Mouse (Mus musculus): ENCODE measurements around the gene Clec5a. TPM values are rescaled to one million over a fixed set of nuclear protein-coding genes. Genes with fewer than 3 reads are reported as not detected.
"Not testable (repeated sequence)": the region's sequence is repeated elsewhere in the genome, so short reads cannot be mapped to it uniquely, and the experiment has no call there.

The Clec5a gene
- 0.95 and 1.3 TPM in 2 replicates for polyA plus RNA-seq (2012; rRNA removed)

DNA sequence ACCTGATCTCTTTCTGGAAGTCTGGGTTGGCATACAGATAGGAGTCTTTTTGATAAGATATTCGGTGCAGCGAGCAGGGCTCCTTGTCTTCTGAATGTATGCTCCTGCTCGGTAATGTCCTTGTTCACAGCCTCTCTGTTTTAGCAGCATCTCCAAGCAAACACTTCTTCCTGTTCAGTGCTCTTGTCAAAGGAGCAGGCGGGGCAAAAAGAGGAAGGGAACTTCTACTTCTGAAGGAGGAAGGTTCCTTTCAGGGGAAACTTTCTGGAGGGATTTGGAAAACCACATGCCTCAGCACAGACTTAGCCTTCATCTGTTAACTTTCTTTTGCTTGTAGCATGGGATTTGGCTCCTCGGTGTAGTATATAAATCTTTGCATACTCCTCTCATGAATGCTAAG is at the start of gene Clec5a:
Gene Clec5a, minus strand, starts transcription at position 177 of the 400 bp plus-strand sequence.
- TF ChIP-seq CTCF (IDR thresholded peaks at IDR 0.05; ENCODE audit: borderline replicate concordance, insufficient read depth, low read depth, low read length) = no peak
- TF ChIP-seq POLR2A (IDR thresholded peaks at IDR 0.05; ENCODE audit: borderline replicate concordance, insufficient read depth, low read length) = no peak
- DNase-seq = no peak
- Histone ChIP-seq H3K4me1 (ENCODE audit: control insufficient read depth, insufficient read depth, low read length) (no peaks in the 10 kb centered on the region), H3K27me3 (ENCODE audit: control insufficient read depth, insufficient read depth, low read length) (no peaks in the 10 kb centered on the region), H3K4me3 (replicated peaks; ENCODE audit: insufficient read depth, low read depth, low read length) (no peak within 1 kb of the TSS), H3K27ac (ENCODE audit: insufficient read depth, low read length) (no peak within 1 kb of the TSS)
- WGBS = 85% methylated on average over 5 of the region's 5 CpGs

DNA sequence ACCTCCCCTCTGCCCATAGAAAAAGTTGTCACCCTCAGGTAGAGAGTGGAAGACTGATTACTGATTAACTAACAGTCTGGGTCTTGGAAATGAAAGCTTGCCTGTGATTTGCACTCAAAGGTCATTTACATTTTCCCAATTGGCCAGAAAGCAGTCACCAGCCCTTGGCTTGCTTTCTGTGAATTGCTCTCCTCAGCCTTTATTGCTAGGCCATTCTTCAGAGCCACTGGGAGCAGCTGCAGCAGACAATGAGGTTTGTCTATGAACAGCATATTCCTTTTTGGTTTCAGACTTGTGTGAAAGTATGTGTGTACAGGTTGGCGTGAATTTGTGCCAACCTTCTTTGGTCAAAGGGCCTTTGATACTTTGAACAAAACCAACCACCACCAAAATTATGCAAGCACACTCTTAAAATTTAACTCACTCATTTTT is 49.0 kb upstream of the Clec5a start:
- WGBS = 84% methylated on average over 1 of the region's 1 CpGs
- Histone ChIP-seq H3K27ac (ENCODE audit: insufficient read depth, low read length) (no peak overlapping the region), H3K27me3 (ENCODE audit: control insufficient read depth, insufficient read depth, low read length) (no peaks in the 10 kb centered on the region), H3K4me3 (replicated peaks; ENCODE audit: insufficient read depth, low read depth, low read length) (no peak overlapping the region), H3K4me1 (ENCODE audit: control insufficient read depth, insufficient read depth, low read length) (no peaks in the 10 kb centered on the region)
- no peak for TF ChIP-seq POLR2A (IDR thresholded peaks at IDR 0.05; ENCODE audit: borderline replicate concordance, insufficient read depth, low read length)
- TF ChIP-seq CTCF (IDR thresholded peaks at IDR 0.05; ENCODE audit: borderline replicate concordance, insufficient read depth, low read depth, low read length) = no peak
- DNase-seq = no peak

DNA sequence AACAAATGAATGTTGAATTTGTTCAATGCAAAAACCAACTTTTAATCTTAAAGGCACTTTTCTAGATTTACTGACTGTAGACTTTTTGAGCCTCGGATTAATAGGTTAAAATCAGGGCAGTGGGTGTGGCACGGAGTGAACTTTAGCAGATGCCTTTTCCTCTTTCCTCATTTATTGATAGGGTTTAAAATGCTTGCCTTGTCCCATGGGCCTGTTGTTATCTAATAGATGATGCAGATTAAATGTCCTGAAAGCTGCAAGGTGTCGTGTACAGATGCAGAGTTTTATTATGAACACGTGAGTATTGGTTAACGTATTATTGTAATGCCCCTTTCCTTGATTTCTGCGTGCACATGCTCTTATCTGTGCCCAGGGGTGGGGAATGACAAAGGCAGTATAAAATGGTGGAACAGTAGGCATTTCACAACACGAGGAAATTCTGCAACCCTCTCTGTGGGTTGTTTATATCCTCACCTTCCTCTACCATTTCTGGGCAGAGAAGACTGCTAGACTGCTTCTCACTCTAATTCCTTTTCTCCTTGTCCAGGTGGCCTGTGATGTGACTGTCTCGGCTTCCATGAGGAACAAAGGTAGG is 42.9 kb upstream of the Clec5a start, which contains the start of gene Mgam:
Gene Mgam, plus strand, starts transcription at position 426 of the 595 bp plus-strand sequence.
- DNase-seq = no peak
- 87% methylated on average over 8 of the region's 8 CpGs for WGBS
- TF ChIP-seq POLR2A (IDR thresholded peaks at IDR 0.05; ENCODE audit: borderline replicate concordance, insufficient read depth, low read length) (no peak), CTCF (IDR thresholded peaks at IDR 0.05; ENCODE audit: borderline replicate concordance, insufficient read depth, low read depth, low read length) (no peak)
- H3K4me1 ChIP-seq (ENCODE audit: control insufficient read depth, insufficient read depth, low read length) = no peaks in the 10 kb centered on the region
- no peak within 1 kb of the TSS for H3K4me3 ChIP-seq (replicated peaks; ENCODE audit: insufficient read depth, low read depth, low read length)
- H3K27ac ChIP-seq (ENCODE audit: insufficient read depth, low read length) = no peak within 1 kb of the TSS
- H3K27me3 ChIP-seq (ENCODE audit: control insufficient read depth, insufficient read depth, low read length) = no peaks in the 10 kb centered on the region

DNA sequence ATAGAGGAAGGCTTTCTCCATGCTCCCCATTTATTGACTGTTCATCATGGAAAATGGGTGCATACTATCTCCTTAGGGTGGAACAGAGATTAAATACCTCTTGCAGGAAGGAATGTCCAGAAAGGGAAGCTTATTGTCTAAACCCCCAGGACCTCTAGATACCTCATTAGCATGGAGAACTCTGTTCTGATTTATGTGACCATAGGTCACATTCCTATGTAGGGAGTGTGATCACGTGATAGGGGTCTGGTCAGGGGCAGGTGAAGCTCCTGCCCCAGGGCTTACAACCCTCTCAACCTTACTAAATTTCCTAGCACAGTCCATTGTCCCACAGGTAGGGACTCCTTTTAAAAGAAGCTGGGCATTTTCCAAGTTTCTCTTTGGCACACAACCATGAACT is 40.5 kb upstream of the Clec5a start:
- TF ChIP-seq CTCF (IDR thresholded peaks at IDR 0.05; ENCODE audit: borderline replicate concordance, insufficient read depth, low read depth, low read length) (no peak), POLR2A (IDR thresholded peaks at IDR 0.05; ENCODE audit: borderline replicate concordance, insufficient read depth, low read length) (no peak)
- 50% methylated on average over 1 of the region's 1 CpGs for WGBS

DNA sequence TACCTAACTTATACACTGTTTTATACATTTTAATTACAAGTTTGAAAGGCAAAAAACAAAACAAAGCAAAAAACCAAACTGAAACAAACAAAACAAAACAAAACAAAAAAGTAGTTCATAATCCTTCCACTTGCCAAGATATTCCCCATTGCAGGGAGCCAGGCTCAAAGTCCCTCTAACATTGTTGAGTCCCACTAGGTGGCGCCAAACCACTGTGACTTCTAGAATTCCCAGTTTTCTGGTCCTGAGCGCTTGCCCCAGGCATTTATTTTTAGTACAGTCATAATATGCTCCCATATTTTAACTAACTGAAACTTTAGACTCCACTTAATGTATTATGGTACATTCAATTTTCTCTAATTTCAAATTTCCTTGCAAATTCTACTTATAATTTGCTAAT is 32.3 kb upstream of the Clec5a start:
- TF ChIP-seq CTCF (IDR thresholded peaks at IDR 0.05; ENCODE audit: borderline replicate concordance, insufficient read depth, low read depth, low read length) (peak; percentile 62; the same call in 1 of the 2 replicates), POLR2A (IDR thresholded peaks at IDR 0.05; ENCODE audit: borderline replicate concordance, insufficient read depth, low read length) (no peak)
- peak; percentile 28 to 49 for DNase-seq
- WGBS = 10% methylated on average over 2 of the region's 2 CpGs
- Histone ChIP-seq H3K4me3 (replicated peaks; ENCODE audit: insufficient read depth, low read depth, low read length) (no peak overlapping the region), H3K4me1 (ENCODE audit: control insufficient read depth, insufficient read depth, low read length) (no peaks in the 10 kb centered on the region), H3K27me3 (ENCODE audit: control insufficient read depth, insufficient read depth, low read length) (no peaks in the 10 kb centered on the region), H3K27ac (ENCODE audit: insufficient read depth, low read length) (no peak overlapping the region)

More for the DNA sequence above, 40.5 kb upstream of the Clec5a start:
- no peak overlapping the region for H3K4me3 ChIP-seq (replicated peaks; ENCODE audit: insufficient read depth, low read depth, low read length)
- no peaks in the 10 kb centered on the region for H3K4me1 ChIP-seq (ENCODE audit: control insufficient read depth, insufficient read depth, low read length)
- no peak overlapping the region for H3K27ac ChIP-seq (ENCODE audit: insufficient read depth, low read length)
- DNase-seq = no peak
- H3K27me3 ChIP-seq (ENCODE audit: control insufficient read depth, insufficient read depth, low read length) = no peaks in the 10 kb centered on the region

DNA sequence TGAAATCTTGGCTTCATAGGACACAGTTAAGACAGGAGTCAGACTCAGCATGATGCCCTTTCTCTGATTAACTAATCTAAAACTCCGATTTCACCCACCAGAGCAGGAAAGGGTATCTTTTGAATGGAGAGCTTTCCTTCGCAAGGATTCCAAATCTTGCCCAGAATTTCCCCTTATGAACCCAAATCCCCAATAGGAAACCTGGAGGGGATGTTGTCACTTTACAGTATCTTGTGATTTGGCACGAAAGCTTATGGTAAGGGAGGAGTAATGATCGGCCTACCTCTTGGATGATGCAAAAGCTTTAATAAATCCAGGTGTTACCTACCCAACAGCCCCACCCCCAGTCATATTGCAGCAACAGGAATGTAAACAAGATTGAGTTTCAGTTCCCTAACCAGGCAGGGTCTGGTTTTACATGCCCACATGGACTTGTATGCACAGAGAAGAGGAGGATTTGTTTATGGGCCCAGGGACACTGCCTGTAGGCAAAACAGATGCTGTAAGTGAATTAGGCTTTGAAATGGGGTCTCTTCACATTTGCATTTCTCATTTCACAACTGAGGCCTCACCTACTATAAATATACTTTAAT is 27.7 kb upstream of the Clec5a start, which contains the start of gene Tas2r138:
Gene Tas2r138, minus strand, starts transcription at position 51 of the 593 bp plus-strand sequence.
- Histone ChIP-seq H3K4me1 (ENCODE audit: control insufficient read depth, insufficient read depth, low read length) (no peaks in the 10 kb centered on the region), H3K27ac (ENCODE audit: insufficient read depth, low read length) (no peak within 1 kb of the TSS), H3K4me3 (replicated peaks; ENCODE audit: insufficient read depth, low read depth, low read length) (no peak within 1 kb of the TSS), H3K27me3 (ENCODE audit: control insufficient read depth, insufficient read depth, low read length) (no peaks in the 10 kb centered on the region)
- DNase-seq = no peak
- no peak for TF ChIP-seq CTCF (IDR thresholded peaks at IDR 0.05; ENCODE audit: borderline replicate concordance, insufficient read depth, low read depth, low read length)
- no peak for TF ChIP-seq POLR2A (IDR thresholded peaks at IDR 0.05; ENCODE audit: borderline replicate concordance, insufficient read depth, low read length)
- WGBS = 84% methylated on average over 4 of the region's 4 CpGs

DNA sequence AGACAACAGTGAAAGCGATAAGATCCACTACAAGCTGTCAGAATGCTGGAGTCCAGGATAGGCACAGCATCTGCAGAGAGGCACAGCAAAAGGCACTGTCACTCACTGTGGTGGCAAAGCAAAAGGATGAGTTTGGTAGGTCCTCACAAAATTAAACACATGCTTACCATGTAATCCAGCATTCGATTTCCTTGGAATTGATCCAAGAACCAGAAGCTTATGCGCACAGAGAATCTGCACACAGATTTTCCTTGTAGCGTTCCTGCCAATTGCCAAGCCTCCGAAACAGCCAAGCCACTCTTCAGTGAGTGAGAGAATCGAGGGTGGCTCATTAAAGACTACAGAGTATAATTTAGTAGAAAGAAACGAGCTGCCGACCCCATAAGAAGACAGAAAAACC is 24.6 kb upstream of the Clec5a start:
- H3K4me3 ChIP-seq (replicated peaks; ENCODE audit: insufficient read depth, low read depth, low read length) = no peak overlapping the region
- no peaks in the 10 kb centered on the region for H3K27me3 ChIP-seq (ENCODE audit: control insufficient read depth, insufficient read depth, low read length)
- peak in 1 of 2 experiments; percentile 32 for DNase-seq

DNA sequence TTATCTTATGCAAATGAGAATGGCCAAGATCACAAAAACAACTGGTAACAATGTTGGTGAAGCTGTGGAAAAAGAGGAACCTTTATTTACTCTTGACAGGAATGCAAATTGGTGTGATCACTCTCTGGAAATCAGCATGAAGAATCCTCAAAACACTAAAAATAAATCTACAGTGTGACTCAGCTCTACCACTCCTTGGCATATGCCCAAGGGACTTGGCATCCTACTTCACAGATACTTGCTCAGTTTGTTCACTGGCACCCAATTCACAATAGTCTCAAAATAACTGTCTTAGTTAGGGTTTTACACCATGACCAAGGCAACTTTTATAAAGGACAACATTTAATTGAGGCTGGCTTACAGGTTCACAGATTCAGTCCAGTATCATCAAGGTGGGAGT is 21.8 kb upstream of the Clec5a start:
- no peaks in the 10 kb centered on the region for H3K27me3 ChIP-seq (ENCODE audit: control insufficient read depth, insufficient read depth, low read length)
- peak; percentile 53 to 82 for DNase-seq
- peaks cover 3% of the 10 kb centered on the region; the same call in 1 of the 2 replicates for H3K4me1 ChIP-seq (ENCODE audit: control insufficient read depth, insufficient read depth, low read length)
- H3K27ac ChIP-seq (ENCODE audit: insufficient read depth, low read length) = no peak overlapping the region
- H3K4me3 ChIP-seq (replicated peaks; ENCODE audit: insufficient read depth, low read depth, low read length) = no peak overlapping the region
- TF ChIP-seq CTCF (IDR thresholded peaks at IDR 0.05; ENCODE audit: borderline replicate concordance, insufficient read depth, low read depth, low read length) (no peak), POLR2A (IDR thresholded peaks at IDR 0.05; ENCODE audit: borderline replicate concordance, insufficient read depth, low read length) (no peak)

More for the DNA sequence above, 24.6 kb upstream of the Clec5a start:
- no peak overlapping the region for H3K27ac ChIP-seq (ENCODE audit: insufficient read depth, low read length)
- peaks cover 3% of the 10 kb centered on the region; the same call in 1 of the 2 replicates for H3K4me1 ChIP-seq (ENCODE audit: control insufficient read depth, insufficient read depth, low read length)
- WGBS = 11% methylated on average over 8 of the region's 8 CpGs
- TF ChIP-seq CTCF (IDR thresholded peaks at IDR 0.05; ENCODE audit: borderline replicate concordance, insufficient read depth, low read depth, low read length) (no peak), POLR2A (IDR thresholded peaks at IDR 0.05; ENCODE audit: borderline replicate concordance, insufficient read depth, low read length) (no peak)

DNA sequence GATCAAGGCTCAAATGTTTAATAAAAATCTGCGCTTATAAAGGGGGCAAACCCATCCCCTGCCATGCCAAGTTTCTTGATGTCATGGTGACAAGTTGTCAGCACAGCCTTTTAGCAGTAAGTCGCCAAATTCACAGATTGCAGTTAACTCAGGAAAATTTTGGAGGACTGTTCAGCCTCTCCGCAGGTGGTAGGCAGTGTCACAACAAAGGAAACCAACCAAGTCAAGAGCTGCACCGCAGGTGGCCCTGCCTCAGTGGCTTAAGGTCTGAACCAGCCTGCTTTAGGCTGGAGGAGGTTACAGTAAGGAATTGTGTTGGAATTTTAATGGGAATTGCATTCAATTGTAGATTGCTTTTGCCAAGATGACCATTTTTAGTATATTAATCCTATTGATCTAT is 12.9 kb upstream of the Clec5a start:
- H3K4me3 ChIP-seq (replicated peaks; ENCODE audit: insufficient read depth, low read depth, low read length); H3K27me3 ChIP-seq (ENCODE audit: control insufficient read depth, insufficient read depth, low read length); H3K27ac ChIP-seq (ENCODE audit: insufficient read depth, low read length); DNase-seq; H3K4me1 ChIP-seq (ENCODE audit: control insufficient read depth, insufficient read depth, low read length): not testable (repeated sequence)
- WGBS = 16% methylated on average over 4 of the region's 4 CpGs

Measured in cerebellum, adult 2 months (tissue).